Mouse (Mus musculus) lung, postnatal 0 days (tissue): ENCODE measurements around the gene Tgtp2.
"Not testable (repeated sequence)": the region's sequence is repeated elsewhere in the genome, so short reads cannot be mapped to it uniquely, and the experiment has no call there.

Experiments
- CTCF ChIP-seq: IDR thresholded peaks from 2 replicates; pipeline ENCODE4 v1.5.1; 2016; ENCODE audit warnings: antibody characterized with exemption, mild to moderate bottlenecking
- EP300 ChIP-seq: IDR thresholded peaks from 2 replicates; pipeline ENCODE4 v1.6.1; 2016; ENCODE audit warnings: antibody characterized with exemption, mild to moderate bottlenecking, control low read depth

DNA sequence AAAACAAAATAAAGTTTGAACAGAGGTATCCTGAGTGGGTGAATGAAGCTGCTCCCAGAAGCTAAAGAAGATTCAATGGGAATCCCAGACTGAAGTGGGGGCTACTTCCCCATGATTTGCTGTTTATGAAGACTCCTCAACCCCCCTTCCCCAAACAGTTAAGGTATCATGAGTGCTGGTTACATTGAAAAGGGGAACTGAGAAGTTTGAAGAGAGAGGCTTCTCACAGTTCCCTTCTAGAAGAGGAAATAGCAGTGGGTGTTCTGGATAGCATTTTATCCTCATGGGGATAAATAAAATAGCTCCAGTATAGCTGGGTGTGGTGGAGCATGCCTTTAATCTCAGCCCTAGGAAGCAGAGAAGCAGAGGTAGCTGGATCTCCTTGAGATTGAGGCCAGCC, 13.9 kb downstream of the Tgtp2 start:
- not testable (repeated sequence) for TF ChIP-seq CTCF, EP300
